Mouse (Mus musculus) right cerebral cortex, postnatal 14 days (tissue): ENCODE measurements at regions not wholly inside any gene's neighbourhood (a gene's known extent, or its start where the extent isn't known, plus 50 kb on each side); places are given as distances from the start of the nearest gene placed in this dataset.

Experiments used
- DNase-seq: peaks from one replicate; pipeline ENCODE4 v3.0.0; 2022

DNA sequence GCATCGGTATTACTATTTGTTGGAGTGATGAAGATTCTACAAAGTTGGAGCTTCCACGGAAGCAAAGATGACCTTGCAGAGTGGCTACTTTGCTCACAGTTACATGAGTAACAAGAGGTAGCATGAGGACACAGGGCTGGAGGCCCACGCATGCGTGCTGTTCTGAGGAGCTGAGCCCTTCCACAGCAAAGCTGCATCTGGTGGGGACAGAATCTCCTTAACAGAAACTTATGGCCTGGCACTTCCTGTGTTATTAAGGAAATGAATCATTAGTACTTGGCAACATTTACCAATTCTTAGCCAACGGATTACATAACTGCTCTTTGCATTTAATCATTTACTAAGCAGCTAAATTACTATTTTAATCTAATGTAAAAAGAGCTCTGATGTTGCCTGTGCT is 160.8 kb upstream of the Apob start:
- DNase-seq = peak; percentile 42

DNA sequence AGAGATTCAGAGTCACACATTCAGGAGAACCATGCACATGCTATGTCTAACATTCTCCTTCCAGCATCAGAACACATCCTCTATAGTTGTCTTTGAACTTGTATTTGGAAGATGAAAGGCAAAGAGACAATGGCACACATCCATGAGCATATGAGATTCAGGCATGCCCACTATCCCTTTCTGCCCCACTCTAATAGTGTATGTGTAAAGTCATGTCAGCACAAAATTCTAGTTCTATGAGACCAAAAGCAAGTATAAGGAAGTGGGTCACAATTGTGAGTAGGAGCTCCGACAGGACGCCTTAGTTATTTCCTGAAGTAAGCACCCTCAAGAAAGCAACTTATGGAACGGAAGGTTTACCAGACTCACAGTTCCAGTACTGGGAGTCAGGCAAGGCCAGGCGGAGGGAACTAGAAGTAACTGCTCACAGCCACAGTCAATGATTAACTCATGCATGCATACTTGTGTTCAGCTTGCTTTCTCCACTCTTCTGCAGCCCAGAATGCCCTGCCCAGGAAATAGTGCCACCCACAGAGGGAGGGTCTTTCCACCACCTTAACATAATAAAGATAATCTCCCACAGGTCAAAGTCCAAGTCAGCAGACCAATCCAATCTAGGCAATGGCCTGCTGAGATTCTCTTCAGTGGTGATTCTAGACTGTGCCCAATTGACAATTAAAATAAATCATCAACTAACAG is 157.3 kb upstream of the Apob start:
- DNase-seq = no peak

DNA sequence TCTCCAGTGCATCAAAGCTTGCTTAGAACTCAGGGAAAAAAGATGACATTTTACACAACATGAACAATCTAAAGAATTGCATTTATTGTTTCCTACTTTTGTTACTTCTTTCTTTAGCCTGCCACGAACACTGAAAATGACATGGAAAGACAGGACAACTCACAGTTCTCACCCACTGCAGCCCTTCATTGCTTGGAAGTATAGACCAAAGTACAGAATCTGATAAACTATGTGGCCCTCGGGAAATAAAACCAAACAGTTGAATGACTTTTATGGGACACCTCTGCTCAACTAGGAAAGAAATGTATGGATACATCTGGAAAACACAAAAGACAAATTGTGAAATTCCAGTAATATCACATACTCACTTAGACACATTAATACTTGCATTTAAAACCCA is 156.7 kb upstream of the Apob start:
- no peak for DNase-seq

DNA sequence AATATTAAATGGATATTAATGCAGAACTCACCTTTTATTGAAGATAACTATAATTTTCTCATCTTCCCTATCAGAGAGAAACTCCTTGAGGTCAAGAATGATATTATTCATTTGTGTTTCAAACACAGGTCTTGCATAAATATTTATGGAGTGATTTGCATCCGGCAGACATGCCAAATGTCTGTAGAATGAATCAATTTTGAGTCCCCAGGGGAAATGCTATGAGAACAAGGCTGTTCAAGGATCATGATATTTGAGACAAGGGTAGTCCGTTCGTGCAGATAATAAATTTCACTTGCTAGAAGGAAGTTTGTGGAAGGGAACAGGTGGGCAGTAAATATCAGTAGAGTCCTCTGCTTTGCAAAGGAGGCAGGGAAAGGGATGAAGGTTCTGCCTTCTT is 141.7 kb upstream of the Apob start:
- no peak for DNase-seq

DNA sequence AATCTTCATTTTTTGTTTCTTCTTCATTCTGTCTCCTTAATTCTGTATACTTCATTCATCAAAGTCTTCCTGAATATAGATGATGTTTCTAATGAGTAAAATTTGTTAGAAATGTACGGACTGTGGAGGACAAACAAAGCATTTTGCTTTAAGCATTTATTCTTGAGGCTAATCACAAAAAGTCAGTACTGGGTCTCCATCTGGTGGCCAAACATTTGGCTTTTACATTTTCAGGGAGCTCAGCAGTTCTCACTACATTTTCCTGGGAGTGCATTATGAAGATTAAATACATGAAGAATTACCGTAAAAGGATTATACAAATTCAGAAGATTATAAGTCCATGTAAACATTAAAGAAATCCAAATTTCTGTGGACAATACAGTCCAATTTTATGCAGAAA is 123.6 kb upstream of the Apob start:
- peak; percentile 13 for DNase-seq

DNA sequence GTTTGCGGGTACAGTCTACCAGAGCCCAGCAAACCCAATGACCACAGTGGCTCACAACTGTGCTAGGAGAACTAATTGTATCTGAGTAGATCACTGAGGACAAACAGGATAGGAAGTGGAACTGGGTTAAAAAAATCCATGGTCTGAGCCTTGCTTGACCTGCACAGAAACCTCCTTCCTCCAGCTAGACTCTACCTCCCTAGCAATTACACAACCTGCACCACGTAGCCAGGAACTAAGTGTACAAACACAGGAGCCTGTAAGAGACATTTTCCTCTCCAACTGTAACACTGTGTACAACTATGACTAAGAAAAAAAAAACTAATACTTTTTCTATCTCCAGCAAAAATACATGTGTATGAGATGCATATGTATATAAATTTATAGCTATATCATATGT is 121.8 kb upstream of the Apob start:
- no peak for DNase-seq

DNA sequence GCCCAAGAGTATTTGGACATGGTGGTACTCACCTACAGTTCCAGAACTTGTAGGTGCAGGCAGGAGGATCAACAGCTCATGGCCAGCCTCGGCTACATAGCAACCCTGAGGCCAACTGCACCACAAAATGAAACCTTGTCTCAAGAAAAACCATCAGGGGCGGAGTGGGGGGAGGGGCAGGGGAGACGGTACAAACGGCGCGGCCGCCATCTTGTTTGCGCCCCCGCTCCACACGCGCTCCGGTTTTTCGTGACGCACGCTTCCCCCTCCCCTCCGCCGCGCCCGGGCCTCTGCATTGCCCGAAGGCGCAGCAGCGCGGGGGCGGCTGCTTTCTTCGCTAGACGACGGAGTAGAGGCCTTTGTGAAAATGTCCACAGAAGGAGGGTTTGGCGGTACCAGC is 117.9 kb upstream of the Apob start:
- DNase-seq = no peak

DNA sequence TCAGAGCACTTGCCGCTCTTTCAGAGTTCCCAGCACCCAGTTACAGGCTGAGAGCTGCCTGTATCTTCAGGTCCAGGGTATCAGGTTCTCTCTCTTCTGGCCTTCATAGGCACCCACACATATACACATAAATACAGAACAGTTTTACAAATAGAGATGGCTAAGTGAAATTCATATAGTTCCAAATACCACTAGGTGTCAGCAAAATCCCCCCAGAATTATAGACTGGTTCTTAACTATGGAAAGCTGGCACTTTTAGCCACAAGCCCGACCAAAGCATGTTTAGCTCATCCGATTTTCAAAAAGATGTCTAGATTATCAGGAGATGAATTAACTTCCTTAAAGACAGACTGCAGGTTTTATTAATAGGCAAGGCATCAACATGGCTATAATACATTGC is 107.4 kb upstream of the Apob start:
- DNase-seq = no peak

DNA sequence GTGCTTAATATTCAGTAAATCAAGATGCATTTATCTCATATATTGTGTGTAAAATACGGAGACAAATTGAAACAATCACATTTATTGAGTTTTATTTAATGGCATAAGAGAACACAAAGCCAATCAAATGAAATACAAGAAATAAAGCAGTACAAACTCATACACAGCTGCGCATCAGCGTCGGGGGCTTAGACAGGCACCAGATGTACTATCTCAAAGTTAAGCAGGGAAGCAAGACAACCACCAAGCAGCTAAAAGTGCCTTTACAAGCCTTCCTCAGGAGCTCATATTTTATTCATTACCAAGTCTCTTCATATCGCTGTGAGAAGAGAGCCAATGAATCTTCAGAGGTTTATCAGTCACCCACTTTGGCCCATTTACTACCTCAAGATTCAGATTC is 107.0 kb upstream of the Apob start:
- no peak for DNase-seq

DNA sequence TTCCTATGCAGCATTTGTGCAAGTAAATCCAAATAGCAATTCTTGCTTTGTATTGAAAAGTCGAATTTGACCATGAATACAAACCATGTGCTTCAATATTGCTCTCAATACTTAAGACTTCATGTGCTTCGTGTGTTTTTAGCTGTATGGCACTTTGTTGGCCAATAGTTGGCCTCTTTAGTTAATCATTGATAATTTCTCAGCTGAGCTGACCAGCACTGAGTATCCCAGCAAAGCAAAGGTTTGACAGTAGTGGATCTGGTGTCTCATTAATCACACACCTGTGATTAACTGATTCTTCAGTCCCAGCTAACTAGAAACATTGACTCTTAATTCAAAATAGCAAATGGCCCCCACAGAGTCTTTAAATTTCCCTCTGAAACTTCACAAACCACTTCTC is 102.0 kb upstream of the Apob start:
- DNase-seq = no peak

DNA sequence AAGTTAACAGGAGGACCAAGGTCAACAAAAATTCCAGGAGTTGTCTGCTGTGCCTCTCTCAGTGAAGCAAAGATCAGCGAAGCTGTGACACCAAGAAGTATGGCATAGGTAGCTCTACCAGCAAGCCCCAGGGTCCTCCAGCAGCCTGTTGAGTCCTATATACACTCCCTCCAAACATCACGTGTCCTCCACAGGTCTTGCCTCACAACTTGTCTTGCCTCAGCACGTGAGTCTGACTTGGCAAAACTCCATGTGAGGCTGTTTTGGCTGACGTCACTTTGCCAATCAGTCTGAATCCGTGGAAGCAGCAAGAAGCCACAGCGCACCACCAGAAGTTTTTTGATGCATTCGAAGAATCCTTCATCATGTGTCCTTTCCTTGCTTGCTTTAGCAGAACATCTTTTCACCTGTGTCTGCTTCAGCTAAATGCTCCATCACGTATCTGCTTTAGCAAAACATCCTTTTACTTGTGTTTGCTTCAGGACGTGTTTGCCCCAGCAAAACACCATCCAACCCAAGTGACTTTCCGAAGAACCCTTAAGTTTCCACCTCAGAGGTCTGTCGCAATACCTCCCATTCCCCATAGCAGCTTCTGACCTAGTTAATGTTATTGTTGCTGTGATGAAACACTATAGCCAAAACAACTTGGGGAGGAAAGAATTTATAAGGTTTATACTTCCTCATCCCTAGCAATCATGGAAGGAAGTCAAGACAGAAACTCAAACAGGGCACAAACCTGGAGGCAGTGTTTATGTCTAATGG is 101.0 kb upstream of the Apob start:
- DNase-seq = no peak

DNA sequence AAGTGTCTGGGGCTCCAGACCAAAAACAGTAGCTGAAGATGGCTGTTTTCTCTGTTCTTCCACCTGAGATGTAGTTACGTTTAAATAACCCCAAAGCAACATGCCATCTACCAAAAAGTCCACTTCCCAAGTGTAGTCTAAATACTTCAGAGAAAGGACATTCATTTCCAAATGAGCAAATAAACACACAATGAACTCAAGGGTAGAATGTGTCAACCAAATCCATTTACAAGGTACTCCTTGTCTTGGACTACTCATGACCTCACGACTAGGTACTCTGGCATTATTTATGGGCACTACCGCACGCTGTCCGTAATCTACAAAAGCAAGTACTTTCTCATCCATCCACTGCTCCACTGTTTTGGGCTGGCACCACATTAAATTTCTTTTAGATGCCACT is 98.7 kb upstream of the Apob start:
- DNase-seq = no peak

DNA sequence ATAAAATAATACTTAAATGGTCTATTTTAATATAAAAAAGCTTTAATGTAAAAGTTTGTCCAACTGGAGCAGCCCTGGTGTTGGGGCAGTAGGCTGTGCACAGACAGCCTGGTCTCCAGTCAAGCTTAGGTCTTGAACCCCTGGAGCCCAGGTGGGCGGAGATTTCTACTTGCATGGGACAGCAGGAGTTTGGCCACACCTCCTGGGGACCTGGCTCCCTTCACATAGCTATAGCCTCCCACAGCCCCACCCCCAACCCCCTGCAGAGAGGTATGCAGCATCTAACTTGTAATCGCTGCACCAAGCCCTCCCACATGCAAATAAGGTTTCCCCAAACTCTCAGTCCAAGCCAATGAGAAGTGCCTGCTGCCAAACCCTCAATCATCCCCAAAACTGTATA is 81.3 kb upstream of the Apob start:
- no peak for DNase-seq

DNA sequence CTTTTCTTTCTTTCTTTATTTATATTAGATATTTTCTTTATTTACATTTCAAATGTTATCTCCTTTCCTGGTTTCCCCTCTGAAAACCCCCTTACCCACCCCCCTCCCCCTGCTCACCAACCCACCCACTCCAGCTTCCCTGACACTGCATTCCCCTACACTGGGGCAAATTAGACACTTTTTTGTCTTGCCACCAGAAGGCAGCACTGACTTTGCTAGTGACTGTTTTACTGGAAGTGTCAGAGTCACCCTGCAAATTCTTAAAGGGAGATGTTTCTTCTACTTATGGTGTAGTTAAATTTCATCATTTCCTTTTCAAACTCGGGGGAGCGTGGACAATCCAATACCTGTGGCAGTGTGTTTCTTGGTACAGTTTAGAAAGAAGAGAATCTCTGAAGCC is 72.1 kb upstream of the Apob start:
- DNase-seq = no peak

DNA sequence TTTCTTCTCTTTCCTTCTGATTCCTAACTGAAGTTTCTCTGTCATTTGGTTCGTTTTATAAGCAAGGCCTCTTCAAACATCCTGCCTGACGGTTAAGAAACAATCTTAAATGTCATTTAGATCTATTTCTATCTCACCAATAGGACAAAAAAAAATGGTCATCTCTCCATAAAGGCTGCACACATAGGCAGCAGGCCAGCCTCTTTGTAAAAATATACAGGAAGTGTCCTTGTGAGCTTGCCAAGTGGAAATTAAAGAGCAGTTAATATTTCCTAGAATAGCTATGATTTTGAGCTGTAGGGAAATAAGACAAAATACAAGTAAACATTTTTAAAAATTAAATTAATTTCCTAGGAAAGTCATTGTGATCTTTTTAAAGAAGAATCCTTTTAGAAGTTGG is 70.6 kb upstream of the Apob start:
- DNase-seq = no peak

DNA sequence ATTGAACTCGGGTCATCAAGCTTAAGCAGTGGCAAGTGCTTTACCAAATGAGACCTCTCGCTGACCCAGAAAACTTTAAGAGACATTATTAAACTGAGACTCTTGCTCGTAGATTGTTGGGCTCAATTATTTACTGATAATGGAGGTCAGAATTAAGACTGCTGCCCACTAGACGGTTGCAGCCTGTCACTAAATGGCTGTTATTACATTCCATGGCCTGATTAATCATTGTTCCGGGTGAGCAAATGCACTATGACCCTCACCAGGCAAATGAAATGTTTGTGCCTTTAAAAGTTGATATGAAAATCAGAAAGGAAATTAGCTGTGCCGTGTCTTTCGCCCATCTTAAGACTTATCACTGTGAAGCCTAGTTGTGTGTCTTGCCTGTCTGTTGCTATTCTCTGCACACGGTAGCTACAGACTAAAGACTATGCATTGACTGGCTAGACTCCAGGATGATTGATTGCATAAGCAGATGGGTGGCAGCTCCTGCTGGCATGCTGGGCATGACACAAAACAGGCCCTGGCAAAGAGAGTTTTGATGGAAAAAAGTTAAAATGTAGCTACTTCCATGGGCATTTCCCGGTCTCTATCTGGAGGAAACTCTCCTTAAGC is 67.6 kb upstream of the Apob start:
- no peak for DNase-seq

DNA sequence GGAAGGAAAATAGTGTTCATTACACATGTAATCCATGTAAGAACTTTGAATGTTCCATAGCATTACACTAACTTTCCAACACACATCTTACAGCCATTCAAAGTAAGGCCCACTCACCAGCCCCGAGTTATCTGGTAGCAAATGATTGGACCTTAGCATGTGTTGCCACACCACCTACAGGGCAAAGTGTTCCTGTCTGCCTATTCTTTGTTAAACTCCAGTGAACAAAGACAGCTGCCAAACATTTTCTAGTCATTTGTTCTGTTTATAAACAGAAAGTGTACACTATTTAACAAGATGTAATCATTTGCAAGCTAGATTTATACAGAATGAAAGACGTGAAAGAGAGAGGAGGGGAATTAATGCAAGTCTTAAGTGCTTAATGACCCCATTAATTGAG is 66.9 kb upstream of the Apob start:
- no peak for DNase-seq

DNA sequence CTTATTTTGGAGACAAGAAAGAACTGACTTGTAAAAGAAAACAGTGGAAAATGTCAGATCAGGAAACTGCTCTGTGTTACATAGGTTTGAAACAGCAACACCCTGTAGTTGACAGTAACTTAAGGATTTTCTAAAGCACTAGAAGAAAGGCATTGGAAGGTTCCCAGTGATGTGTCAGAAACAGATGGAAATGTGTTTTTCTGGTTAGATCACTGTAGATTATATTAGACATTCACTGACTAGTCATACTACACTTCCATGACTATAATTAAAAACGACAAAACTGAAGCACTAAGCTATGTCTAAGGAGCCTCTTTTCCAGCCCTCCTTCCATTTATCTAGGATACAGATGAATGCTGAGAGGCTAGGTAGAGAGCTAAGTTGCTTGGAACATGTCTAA is 59.1 kb upstream of the Apob start:
- no peak for DNase-seq

DNA sequence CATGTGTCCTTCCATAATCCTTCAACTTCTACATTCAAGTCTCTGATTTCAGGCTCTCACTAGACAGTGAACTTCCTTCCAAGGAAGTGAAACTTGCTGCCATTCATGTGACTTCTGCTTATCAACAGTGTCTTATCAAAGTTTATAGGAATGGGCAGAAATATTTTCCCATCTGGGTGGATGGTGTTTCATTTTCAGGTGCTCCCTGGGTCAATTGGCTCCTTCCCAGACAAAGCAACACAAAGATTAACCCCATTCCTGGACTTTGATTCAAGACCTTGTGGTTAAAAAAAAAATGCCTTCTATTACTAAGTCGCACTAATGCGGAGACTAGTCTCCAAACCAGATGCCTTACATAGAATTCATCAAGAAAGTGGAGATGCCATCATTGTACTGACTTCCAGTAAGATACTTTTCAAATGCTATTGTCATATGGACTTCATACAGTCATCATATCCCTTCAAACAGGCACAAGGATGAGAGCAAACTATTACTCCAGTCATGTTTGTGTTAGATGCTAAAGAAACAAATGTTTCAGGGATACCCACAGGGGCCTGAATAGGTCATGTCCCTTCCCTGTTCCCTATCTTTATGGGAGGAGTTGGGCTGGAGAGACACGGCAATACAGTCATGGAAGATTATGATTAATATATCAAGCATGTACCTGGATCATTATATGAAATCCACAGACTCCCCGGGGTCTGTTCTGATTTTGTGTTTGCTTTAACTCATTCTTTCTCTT is 58.3 kb upstream of the Apob start:
- no peak for DNase-seq

DNA sequence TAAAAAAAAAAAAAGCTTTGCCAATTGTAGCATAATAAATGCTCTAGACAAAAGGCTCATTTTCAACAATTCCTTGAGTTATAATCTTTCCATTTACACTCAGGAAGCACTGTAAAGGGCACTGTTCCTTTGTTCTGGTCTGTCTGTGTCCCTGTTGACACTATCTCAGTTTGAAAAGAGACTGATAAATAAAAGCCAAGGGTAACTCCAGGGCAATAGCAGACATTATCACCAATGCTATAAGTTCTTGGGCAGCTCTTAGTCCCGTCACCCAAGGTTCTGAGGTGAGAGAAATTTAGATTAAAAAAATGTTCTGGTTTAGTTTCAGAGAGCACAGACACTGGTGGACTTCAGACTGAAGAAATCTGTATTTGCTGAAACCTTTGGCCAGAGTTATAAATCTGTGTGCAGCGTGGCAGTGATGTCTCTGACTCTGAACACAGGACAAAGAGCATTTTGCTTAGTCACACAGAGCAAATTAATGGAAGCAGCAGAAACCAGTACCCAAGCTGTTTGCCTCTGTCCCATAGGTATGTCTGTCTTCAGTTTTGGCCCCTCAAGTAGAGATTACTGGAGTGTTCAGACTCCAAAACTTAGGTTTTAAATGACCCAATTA is 57.6 kb upstream of the Apob start:
- no peak for DNase-seq

DNA sequence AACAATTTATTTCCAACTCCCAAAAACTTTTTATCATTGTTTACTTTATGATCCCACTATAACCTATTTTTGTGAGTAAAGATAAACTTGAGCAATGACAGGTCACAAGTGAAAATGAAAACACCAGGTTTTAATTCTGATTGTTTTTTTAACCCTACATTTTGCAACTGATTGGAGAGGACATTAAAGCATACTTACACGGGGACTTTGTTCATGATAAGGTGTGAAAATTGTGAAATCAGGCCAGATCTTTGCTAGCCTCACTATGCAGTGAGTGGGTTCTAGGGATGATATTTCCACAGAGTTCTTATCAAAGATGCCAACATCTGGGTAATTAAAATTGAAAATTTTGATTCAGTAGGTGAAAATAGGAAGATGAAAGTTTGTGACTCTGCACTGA is 56.6 kb upstream of the Apob start:
- no peak for DNase-seq
